Mouse (Mus musculus): ENCODE data around the gene Wnt4. TPM values are rescaled to one million over a fixed set of nuclear protein-coding genes. Genes with fewer than 3 reads are reported as not detected.

Wnt4 gene
- polyA plus RNA-seq, 1 experiment from 2014 or later, result 0.71 TPM

DNA sequence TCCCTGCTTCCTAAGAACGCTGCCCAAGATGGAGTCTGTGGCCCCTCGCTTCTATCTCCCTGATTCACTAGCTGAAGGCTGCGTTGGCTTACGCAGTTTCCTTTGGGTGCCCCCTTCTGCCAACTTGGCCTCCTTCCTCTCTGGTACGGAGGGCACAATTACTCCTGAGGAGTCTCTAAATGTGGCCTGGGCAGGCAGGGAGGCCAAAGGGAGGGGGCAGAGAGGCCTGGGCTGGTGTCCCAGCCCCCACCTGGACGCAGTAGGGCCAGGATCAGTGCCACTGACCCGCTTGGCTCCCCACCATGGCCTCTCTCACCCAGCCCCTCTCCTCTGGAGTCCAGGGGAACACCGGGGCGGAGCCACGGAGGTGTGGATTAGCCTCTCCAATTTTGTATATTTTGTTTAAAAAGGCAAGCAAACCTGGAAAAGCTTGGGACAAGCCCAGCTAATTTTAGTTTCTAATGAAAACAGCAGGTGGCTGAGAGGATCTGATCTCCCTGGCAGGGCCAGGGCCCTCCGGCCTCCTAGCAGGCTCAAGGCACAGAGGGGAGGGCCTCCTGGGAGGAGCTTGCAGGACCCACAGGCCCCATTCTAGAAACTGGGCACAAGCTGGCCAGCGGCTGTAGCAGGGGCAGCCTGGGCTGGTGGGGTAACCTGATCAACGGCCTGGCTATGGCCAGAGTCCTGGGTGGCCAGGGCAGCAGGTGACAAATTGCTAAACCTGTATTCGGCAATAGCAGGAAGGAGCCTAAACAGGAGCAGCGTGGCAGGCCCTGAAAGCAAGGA is 8.8 kb downstream of the Wnt4 start:
- no peak overlapping the region for H3K4me2 ChIP-seq (ENCODE audit: low read depth, low read length)
- WGBS, result 75% methylated on average over 15 of the region's 15 CpGs
- H3K36me3 ChIP-seq (ENCODE audit: control insufficient read depth, insufficient read depth), result no peaks in the 10 kb centered on the region
- no peak for ATAC-seq (replicated peaks; ENCODE audit: extremely low read depth, insufficient read depth, low FRiP score)
- no peak overlapping the region for H3K4me3 ChIP-seq (ENCODE audit: low read length)
- no peak overlapping the region for H3K9ac ChIP-seq (ENCODE audit: low read length)
- no peaks in the 10 kb centered on the region for H3K9me3 ChIP-seq (replicated peaks; ENCODE audit: control insufficient read depth, low read length)
- H3K27me3 ChIP-seq (ENCODE audit: control insufficient read depth, insufficient read depth, low read length), result peaks cover 26% of the 10 kb centered on the region
- H3K4me1 ChIP-seq (ENCODE audit: control insufficient read depth, insufficient read depth, low read length), result peaks cover 2% of the 10 kb centered on the region; the same call in 1 of the 2 replicates
- H3K27ac ChIP-seq (ENCODE audit: low read length), result no peak overlapping the region

DNA sequence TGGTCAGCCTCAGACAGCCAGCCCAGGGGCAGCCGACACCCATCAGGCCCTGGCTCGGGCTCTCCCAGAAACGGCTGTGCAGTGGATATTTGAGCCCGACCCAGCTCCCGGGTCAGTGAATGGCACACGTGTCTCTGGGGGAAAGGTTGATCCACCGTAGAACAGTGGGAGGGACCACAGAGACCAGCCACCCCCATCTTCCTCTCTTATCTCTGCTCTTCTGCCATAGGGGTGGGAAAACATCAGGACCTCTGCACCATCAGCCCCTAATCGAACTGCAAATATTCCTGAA is 9.3 kb downstream of the Wnt4 start:
- Histone ChIP-seq H3K27me3 (ENCODE audit: control insufficient read depth, insufficient read depth, low read length) (peaks cover 22% of the 10 kb centered on the region), H3K4me1 (ENCODE audit: control insufficient read depth, insufficient read depth, low read length) (peaks cover 2% of the 10 kb centered on the region; the same call in 1 of the 2 replicates), H3K4me3 (ENCODE audit: low read length) (no peak overlapping the region), H3K9ac (ENCODE audit: low read length) (no peak overlapping the region), H3K36me3 (ENCODE audit: control insufficient read depth, insufficient read depth) (no peaks in the 10 kb centered on the region), H3K4me2 (ENCODE audit: low read depth, low read length) (no peak overlapping the region), H3K27ac (ENCODE audit: low read length) (no peak overlapping the region), H3K9me3 (replicated peaks; ENCODE audit: control insufficient read depth, low read length) (no peaks in the 10 kb centered on the region)
- ATAC-seq (replicated peaks; ENCODE audit: extremely low read depth, insufficient read depth, low FRiP score), result no peak
- 54% methylated on average over 8 of the region's 8 CpGs for WGBS

DNA sequence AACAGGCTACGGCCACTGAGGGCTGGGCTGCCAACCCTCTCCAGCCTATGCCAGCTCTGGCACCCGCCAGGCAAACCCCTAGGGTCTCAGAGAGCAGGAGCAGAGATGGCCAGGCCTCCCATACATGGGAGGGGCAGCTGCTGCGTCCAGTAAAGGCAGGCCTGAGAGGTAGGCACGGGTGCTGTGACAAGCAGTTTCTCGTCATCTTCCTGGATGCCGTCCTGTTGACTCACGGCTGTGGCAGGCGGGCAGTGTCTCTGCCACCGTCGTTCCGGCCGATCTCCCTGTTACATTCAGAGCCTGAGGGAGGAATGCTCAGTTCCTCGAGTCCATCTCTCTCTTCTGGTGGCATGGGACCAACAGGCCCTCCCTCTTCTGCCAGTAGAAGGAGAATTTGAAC is 9.9 kb downstream of the Wnt4 start:
- no peak for ATAC-seq (replicated peaks; ENCODE audit: extremely low read depth, insufficient read depth, low FRiP score)
- Histone ChIP-seq H3K27me3 (ENCODE audit: control insufficient read depth, insufficient read depth, low read length) (peaks cover 16% of the 10 kb centered on the region), H3K27ac (ENCODE audit: low read length) (no peak overlapping the region), H3K9ac (ENCODE audit: low read length) (no peak overlapping the region), H3K4me1 (ENCODE audit: control insufficient read depth, insufficient read depth, low read length) (peaks cover 2% of the 10 kb centered on the region; the same call in 1 of the 2 replicates), H3K36me3 (ENCODE audit: control insufficient read depth, insufficient read depth) (no peaks in the 10 kb centered on the region), H3K9me3 (replicated peaks; ENCODE audit: control insufficient read depth, low read length) (no peaks in the 10 kb centered on the region), H3K4me2 (ENCODE audit: low read depth, low read length) (no peak overlapping the region), H3K4me3 (ENCODE audit: low read length) (no peak overlapping the region)
- 71% methylated on average over 13 of the region's 13 CpGs for WGBS

DNA sequence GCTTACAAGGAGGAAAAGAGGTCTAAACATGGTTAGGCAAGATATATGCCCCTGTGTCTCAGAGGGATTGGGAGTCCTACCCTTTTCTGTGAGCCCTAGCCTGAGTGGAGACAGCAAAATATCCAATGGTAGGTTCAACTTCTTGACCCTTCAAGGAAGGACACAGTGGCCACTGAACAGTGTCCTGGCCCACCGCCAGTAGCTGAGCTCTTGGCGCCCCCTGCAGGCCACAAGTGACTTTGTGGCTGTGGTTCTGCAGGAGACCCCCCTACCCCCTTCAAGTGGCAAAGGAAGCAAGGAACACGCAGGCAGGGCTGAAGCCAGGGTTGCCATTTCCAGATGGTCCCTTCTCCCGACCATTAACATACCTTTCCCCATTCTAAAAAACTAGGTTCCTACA is 10.5 kb downstream of the Wnt4 start:
- no peak for ATAC-seq (replicated peaks; ENCODE audit: extremely low read depth, insufficient read depth, low FRiP score)
- H3K4me3 ChIP-seq (ENCODE audit: low read length), result no peak overlapping the region
- H3K4me2 ChIP-seq (ENCODE audit: low read depth, low read length), result no peak overlapping the region
- no peaks in the 10 kb centered on the region for H3K36me3 ChIP-seq (ENCODE audit: control insufficient read depth, insufficient read depth)
- WGBS, result 3% methylated on average over 4 of the region's 4 CpGs
- H3K9ac ChIP-seq (ENCODE audit: low read length), result no peak overlapping the region
- peaks cover 2% of the 10 kb centered on the region; the same call in 1 of the 2 replicates for H3K4me1 ChIP-seq (ENCODE audit: control insufficient read depth, insufficient read depth, low read length)
- H3K27ac ChIP-seq (ENCODE audit: low read length), result no peak overlapping the region
- no peaks in the 10 kb centered on the region for H3K9me3 ChIP-seq (replicated peaks; ENCODE audit: control insufficient read depth, low read length)
- H3K27me3 ChIP-seq (ENCODE audit: control insufficient read depth, insufficient read depth, low read length), result peaks cover 12% of the 10 kb centered on the region

DNA sequence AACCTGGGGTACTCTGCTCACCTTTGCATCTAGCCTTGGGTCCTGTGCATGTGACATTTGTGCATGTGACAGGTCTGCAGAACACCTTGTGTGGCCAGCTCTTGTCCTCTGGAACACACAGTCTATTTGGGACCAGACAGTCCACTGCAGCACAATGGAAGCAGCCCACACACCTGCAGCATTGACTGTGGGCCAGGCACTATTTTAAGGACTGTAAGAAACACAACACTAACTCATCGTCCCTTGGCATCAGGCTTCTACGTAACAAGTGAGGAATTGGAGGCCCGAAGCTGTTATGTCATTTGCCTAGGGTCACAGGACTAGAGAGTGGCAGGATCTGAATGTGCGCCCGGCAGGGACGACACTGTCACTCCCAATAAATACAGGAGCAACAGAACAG is 12.4 kb downstream of the Wnt4 start:
- H3K9me3 ChIP-seq (replicated peaks; ENCODE audit: control insufficient read depth, low read length), result no peaks in the 10 kb centered on the region
- no peaks in the 10 kb centered on the region for H3K4me1 ChIP-seq (ENCODE audit: control insufficient read depth, insufficient read depth, low read length)
- no peak overlapping the region for H3K4me3 ChIP-seq (ENCODE audit: low read length)
- no peak overlapping the region for H3K4me2 ChIP-seq (ENCODE audit: low read depth, low read length)
- no peak for ATAC-seq (replicated peaks; ENCODE audit: extremely low read depth, insufficient read depth, low FRiP score)
- H3K27ac ChIP-seq (ENCODE audit: low read length), result no peak overlapping the region
- 85% methylated on average over 6 of the region's 6 CpGs for whole genome bisulfite sequencing
- H3K27me3 ChIP-seq (ENCODE audit: control insufficient read depth, insufficient read depth, low read length), result peaks cover 1% of the 10 kb centered on the region
- H3K9ac ChIP-seq (ENCODE audit: low read length), result no peak overlapping the region
- H3K36me3 ChIP-seq (ENCODE audit: control insufficient read depth, insufficient read depth), result no peaks in the 10 kb centered on the region

DNA sequence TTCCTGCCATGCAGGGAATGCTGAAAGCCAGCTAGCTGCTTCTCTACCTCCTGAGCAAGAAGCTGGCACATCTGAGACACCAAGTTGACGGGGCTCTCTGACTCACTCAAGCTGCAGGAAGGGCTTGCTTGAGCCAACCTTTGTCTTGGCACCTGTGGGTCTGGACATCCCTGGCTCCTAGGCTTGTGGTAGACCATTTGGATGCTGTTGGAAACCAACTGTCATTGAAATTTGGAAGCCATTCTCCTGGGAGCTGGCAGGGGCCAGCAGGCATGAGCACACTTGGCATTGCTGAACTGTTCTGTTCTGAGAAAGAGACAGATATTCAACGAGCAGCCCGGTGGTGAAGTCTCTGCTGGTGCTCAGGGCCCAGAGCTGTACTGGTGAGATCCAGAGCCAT is 13.0 kb downstream of the Wnt4 start:
- H3K9me3 ChIP-seq (replicated peaks; ENCODE audit: control insufficient read depth, low read length), result no peaks in the 10 kb centered on the region
- H3K27ac ChIP-seq (ENCODE audit: low read length), result no peak overlapping the region
- H3K4me1 ChIP-seq (ENCODE audit: control insufficient read depth, insufficient read depth, low read length), result no peaks in the 10 kb centered on the region
- ATAC-seq (replicated peaks; ENCODE audit: extremely low read depth, insufficient read depth, low FRiP score), result no peak
- no peak overlapping the region for H3K9ac ChIP-seq (ENCODE audit: low read length)
- no peaks in the 10 kb centered on the region for H3K36me3 ChIP-seq (ENCODE audit: control insufficient read depth, insufficient read depth)
- no peak overlapping the region for H3K4me3 ChIP-seq (ENCODE audit: low read length)
- H3K27me3 ChIP-seq (ENCODE audit: control insufficient read depth, insufficient read depth, low read length), result no peaks in the 10 kb centered on the region
- WGBS, result 72% methylated on average over 3 of the region's 3 CpGs
- no peak overlapping the region for H3K4me2 ChIP-seq (ENCODE audit: low read depth, low read length)

DNA sequence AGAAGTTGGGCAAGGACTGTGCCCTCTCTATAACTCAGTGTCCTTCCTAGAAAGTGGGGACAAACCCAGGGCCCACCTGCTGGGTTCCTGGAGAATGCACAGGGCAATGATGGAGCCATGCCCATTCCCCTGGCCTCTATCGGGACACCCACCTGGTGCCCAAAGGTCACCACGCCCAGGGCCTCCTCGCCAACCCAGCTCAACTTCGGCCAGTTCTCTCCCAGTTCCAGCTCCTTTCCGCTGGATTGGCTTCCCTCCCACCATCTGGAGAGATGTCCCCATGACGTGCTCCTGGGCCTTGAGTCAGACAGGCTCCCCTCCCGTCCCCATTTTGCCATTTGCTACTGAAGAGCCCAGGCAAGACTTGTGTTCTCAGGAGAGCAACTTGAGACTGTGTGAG is 15.3 kb downstream of the Wnt4 start:
- no peaks in the 10 kb centered on the region for H3K36me3 ChIP-seq (ENCODE audit: control insufficient read depth, insufficient read depth)
- no peaks in the 10 kb centered on the region for H3K9me3 ChIP-seq (replicated peaks; ENCODE audit: control insufficient read depth, low read length)
- no peak overlapping the region for H3K4me3 ChIP-seq (ENCODE audit: low read length)
- 80% methylated on average over 7 of the region's 7 CpGs for WGBS
- H3K4me1 ChIP-seq (ENCODE audit: control insufficient read depth, insufficient read depth, low read length), result no peaks in the 10 kb centered on the region
- ATAC-seq (replicated peaks; ENCODE audit: extremely low read depth, insufficient read depth, low FRiP score), result no peak
- H3K4me2 ChIP-seq (ENCODE audit: low read depth, low read length), result no peak overlapping the region
- no peak overlapping the region for H3K27ac ChIP-seq (ENCODE audit: low read length)
- no peaks in the 10 kb centered on the region for H3K27me3 ChIP-seq (ENCODE audit: control insufficient read depth, insufficient read depth, low read length)
- no peak overlapping the region for H3K9ac ChIP-seq (ENCODE audit: low read length)

DNA sequence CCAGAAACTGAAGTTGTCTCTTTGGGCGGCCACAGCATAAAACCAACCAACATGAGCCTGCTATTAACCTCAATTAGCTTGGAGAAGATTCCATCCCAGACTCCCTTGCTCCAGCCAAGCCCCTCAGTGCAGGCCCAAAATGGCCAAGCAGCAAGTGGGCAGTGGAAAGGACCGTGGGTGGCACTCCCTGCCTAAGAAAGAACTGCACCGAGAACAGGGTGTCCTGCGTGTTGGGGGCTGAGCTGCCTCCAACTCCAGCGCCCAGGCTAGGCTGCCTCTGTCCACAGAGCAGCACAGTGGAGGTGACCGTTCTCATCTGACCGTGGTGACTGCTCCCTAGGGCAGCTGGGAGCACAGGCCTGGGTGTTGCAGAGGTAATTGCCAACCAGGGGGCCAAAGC is 16.7 kb downstream of the Wnt4 start:
- Histone ChIP-seq H3K36me3 (ENCODE audit: control insufficient read depth, insufficient read depth) (no peaks in the 10 kb centered on the region), H3K4me3 (ENCODE audit: low read length) (no peak overlapping the region), H3K27me3 (ENCODE audit: control insufficient read depth, insufficient read depth, low read length) (no peaks in the 10 kb centered on the region), H3K4me2 (ENCODE audit: low read depth, low read length) (no peak overlapping the region), H3K9me3 (replicated peaks; ENCODE audit: control insufficient read depth, low read length) (no peaks in the 10 kb centered on the region), H3K27ac (ENCODE audit: low read length) (no peak overlapping the region), H3K4me1 (ENCODE audit: control insufficient read depth, insufficient read depth, low read length) (no peaks in the 10 kb centered on the region), H3K9ac (ENCODE audit: low read length) (no peak overlapping the region)
- WGBS, result 73% methylated on average over 7 of the region's 7 CpGs
- no peak for ATAC-seq (replicated peaks; ENCODE audit: extremely low read depth, insufficient read depth, low FRiP score)

DNA sequence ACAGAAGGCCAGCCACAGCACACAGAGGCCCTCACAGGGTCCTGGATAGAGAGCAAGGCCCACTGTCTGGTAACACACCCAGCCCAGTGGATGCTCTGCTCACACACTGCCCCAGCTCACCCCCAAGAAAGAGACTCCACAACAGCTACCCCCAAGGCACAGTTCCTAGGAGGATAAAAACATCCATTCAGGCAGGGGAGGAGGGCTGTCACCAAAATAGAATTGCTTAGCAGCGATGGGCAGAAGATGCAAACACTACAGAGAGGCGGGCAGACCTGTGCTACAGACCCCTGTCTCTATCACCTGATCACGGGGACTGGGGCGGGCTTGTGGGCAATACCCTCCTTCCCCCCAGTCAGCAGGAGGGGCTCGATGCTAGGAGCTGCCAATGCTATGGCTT is 17.2 kb downstream of the Wnt4 start:
- ATAC-seq (replicated peaks; ENCODE audit: extremely low read depth, insufficient read depth, low FRiP score), result no peak
- Histone ChIP-seq H3K27ac (ENCODE audit: low read length) (no peak overlapping the region), H3K27me3 (ENCODE audit: control insufficient read depth, insufficient read depth, low read length) (no peaks in the 10 kb centered on the region), H3K36me3 (ENCODE audit: control insufficient read depth, insufficient read depth) (no peaks in the 10 kb centered on the region), H3K9ac (ENCODE audit: low read length) (no peak overlapping the region), H3K4me3 (ENCODE audit: low read length) (no peak overlapping the region), H3K4me1 (ENCODE audit: control insufficient read depth, insufficient read depth, low read length) (no peaks in the 10 kb centered on the region), H3K4me2 (ENCODE audit: low read depth, low read length) (no peak overlapping the region), H3K9me3 (replicated peaks; ENCODE audit: control insufficient read depth, low read length) (no peaks in the 10 kb centered on the region)
- 64% methylated on average over 5 of the region's 5 CpGs for WGBS

Data from heart, embryonic 16.5 days (tissue).